Mouse (Mus musculus) kidney, embryonic 16.5 days (tissue): ENCODE data around the gene Iqcm. TPM values are rescaled to one million over a fixed set of nuclear protein-coding genes. Genes with fewer than 3 reads are reported as not detected.

ENCODE experiments used
- polyA plus RNA-seq: library from polyadenylated mRNA; unstranded; fragments of >200 nt; fragmentation: Nextera tagmentation; extraction: Ambion mirVana; gene quantifications from 2 replicates; pipeline ENCODE4 v1.2.1, GENCODE M21; 2015

Gene Iqcm
- polyA plus RNA-seq, 1 experiment from 2014 or later, result not detected

Other genes starting within 250 kb of the Iqcm start
- gene Rasd2, start 234.8 kb upstream of the Iqcm start, polyA plus RNA-seq, result 2.1 and 2.3 TPM in 2 replicates
- 0.27 TPM in 1 of 2 replicates, not detected in the other for gene Gm10358, start 42.1 kb upstream of the Iqcm start, polyA plus RNA-seq